Mouse (Mus musculus) layer of hippocampus, adult 9-11 months (tissue): ENCODE measurements around the gene Ccdc71.

Experiments used
- DNase-seq: peaks from one replicate; pipeline ENCODE4 v3.0.0; 2022

Gene Ccdc71

GRCm38 (mm10) chr9:108490559-108491285 is 30.4 kb downstream of the Ccdc71 start, which contains the start of gene Usp19:
Gene Usp19 (plus strand): TSS chr9:108490602.
- peak; percentile 98 for DNase-seq

GRCm38 (mm10) chr9:108491286-108491580 is 30.9 kb downstream of the Ccdc71 start:
- DNase-seq: no peak

- no peak for DNase-seq
Measured at GRCm38 (mm10) chr9:108492043-108492750, 31.9 kb downstream of the Ccdc71 start.

GRCm38 (mm10) chr9:108493246-108493645 is 32.9 kb downstream of the Ccdc71 start:
- DNase-seq: no peak

- no peak for DNase-seq
Measured at GRCm38 (mm10) chr9:108494146-108494825, 34.0 kb downstream of the Ccdc71 start.

GRCm38 (mm10) chr9:108494905-108495304 is 34.6 kb downstream of the Ccdc71 start:
- DNase-seq: no peak

- no peak for DNase-seq
Measured at GRCm38 (mm10) chr9:108499231-108499630, 38.9 kb downstream of the Ccdc71 start.

GRCm38 (mm10) chr9:108499943-108500342 is 39.6 kb downstream of the Ccdc71 start:
- DNase-seq: no peak

GRCm38 (mm10) chr9:108506901-108507300 is 46.6 kb downstream of the Ccdc71 start:
- no peak for DNase-seq

- peak; percentile 96 for DNase-seq
Measured at GRCm38 (mm10) chr9:108507619-108508434, 47.5 kb downstream of the Ccdc71 start, which contains the start of gene Qars. Gene Qars (plus strand): TSS chr9:108507706.

GRCm38 (mm10) chr9:108508776-108509175 is 48.4 kb downstream of the Ccdc71 start:
- no peak for DNase-seq
